Mouse (Mus musculus) heart, adult 2 months (tissue): ENCODE measurements around the gene B3gnt8.

Experiments used
- CTCF ChIP-seq: fragments of 200-600 bp; IDR thresholded peaks from 2 replicates; pipeline ENCODE4 v1.8.1; 2022; ENCODE audit warnings: antibody characterized with exemption, mild to moderate bottlenecking, moderate library complexity
- POLR2A ChIP-seq: fragments of 200-500 bp; IDR thresholded peaks from 2 replicates; pipeline ENCODE4 v1.6.1; 2011; ENCODE audit warnings: mild to moderate bottlenecking, low read depth, low read length, control low read depth; ENCODE audit not compliant: insufficient read depth

- TF ChIP-seq POLR2A (no peak), CTCF (no peak)
Observed at GRCm38 (mm10) chr7:25582301-25582810, 44.1 kb upstream of the B3gnt8 start.
